Mouse (Mus musculus): ENCODE data around the gene Fancb.

Fancb gene

DNA sequence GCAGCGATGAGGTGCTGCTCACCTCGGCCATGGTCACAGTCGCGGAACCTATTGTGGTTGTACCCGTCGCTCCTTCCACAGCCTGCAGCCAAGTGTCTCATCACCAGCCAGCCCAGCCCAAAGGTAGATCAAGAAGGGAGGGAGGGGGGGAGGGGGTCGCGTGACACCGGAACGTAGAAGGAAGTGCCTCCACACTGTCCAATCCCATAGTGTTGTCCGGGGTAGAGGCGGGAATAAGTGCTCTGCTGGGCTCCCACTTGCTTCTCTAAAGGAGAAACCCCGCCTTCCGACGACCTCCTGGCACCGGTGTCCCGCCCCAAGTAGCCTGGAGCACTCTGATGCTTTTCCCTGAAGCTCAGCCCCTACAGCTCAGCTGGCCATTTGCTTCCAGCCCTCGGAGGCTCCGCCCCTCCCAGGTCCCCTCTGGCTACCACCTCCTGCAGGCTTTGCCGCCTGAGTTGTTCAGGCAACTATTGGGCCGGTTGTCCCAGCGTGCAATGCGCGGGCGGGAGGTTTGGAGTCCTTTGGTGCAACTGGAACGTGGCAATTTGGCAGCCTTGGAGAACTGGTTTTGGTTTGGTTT lies at the start of gene Fancb, which contains the start of gene Mospd2:
Gene Fancb, plus strand, starts transcription at position 400 of the 583 bp plus-strand sequence.
Gene Mospd2, minus strand, starts transcription at position 183 of the 583 bp plus-strand sequence.
- peak; percentile 67 for DNase-seq (ENCODE audit: low spot score)

GRCm38 (mm10) chrX:164941540-164941939 lies 38.9 kb upstream of the Fancb start:
- no peak for DNase-seq (ENCODE audit: low spot score)

GRCm38 (mm10) chrX:164951858-164952576 lies 28.4 kb upstream of the Fancb start:
- no peak for DNase-seq (ENCODE audit: low spot score)

DNA sequence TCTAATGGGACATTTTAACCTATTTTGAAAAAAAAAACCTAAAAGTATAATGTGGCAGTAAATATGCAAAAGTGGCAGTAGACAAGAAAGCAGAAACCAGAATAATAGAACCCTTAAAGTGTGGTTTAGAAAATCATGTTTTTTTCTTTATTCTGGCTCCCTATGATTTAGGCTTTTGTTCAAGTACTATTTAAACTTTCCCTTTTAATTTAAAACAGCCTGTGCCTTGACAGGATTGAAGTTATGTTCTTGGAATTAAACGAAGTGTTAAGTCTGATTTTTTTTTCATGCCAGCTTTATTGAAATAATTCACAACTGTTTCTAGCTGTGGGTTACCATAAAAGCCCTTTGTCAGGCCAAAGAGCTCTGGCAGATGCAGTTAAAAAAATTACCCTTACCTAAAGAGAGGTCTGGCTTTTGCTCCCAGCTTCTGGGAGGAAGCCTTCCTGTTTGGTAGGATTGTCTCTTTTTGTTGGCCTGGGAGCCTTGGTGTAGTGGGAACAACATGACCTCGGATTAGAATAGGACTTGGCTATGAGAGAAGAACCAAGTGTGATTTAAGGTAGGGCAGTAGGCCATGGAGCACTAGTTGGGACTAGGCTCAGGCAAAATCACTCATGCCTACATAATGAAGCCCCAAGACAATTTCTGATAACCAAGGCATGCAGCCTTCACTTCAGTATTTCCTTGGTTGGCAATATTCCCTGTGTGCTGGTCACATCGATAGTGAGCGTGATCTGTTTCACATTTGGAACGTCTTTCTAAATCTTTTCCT lies 27.6 kb upstream of the Fancb start:
- DNase-seq (ENCODE audit: low spot score), result no peak

- DNase-seq (ENCODE audit: low spot score), result no peak
Measured at GRCm38 (mm10) chrX:164965750-164966448, 14.5 kb upstream of the Fancb start.

GRCm38 (mm10) chrX:164971206-164971605 lies 9.2 kb upstream of the Fancb start:
- DNase-seq (ENCODE audit: low spot score), result no peak

GRCm38 (mm10) chrX:164978866-164979265 lies 1.5 kb upstream of the Fancb start:
- DNase-seq (ENCODE audit: low spot score), result no peak

DNA sequence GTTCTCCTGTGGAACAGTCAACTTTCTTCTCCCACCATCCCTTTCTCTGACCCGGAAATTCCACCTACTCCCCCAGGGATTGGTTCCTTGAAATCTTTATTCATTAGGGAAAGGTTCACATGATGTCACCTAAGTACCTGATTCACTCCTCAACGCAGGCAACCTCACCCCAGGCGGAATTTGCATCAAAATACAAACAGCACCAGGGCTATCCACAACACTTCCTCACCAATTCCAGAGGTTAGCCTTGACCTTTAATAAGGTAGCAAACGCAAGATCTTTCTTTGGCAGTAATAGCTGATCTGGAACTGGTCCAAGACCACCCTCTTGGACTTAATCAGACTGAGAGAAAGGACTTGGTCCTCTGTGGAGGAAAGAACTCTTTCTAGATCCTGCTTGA lies 22.7 kb downstream of the Fancb start:
- no peak for DNase-seq (ENCODE audit: low spot score)

GRCm38 (mm10) chrX:165004779-165005324 lies 24.5 kb downstream of the Fancb start, which contains the start of gene Gm17604:
Gene Gm17604 (minus strand): TSS chrX:165004829.
- DNase-seq (ENCODE audit: low spot score), result no peak
